Mouse (Mus musculus) limb, embryonic 10.5 days (tissue): ENCODE measurements around the gene Rag2. TPM values are rescaled to one million over a fixed set of nuclear protein-coding genes. Genes with fewer than 3 reads are reported as not detected.

Experiments
- DNase-seq: peaks from one replicate; pipeline ENCODE4 v3.0.0-alpha.2; 2017; ENCODE audit warnings: low spot score
- H3K27ac ChIP-seq: fragments of 300-500 bp; sonication (generic); 2 replicates; pipeline ENCODE4 v1.5.1; 2016; ENCODE audit warnings: mild to moderate bottlenecking
- H3K27me3 ChIP-seq: fragments of 300-500 bp; sonication (generic); 2 replicates; pipeline ENCODE4 v1.6.1; 2016; ENCODE audit warnings: low read depth, mild to moderate bottlenecking; ENCODE audit not compliant: poor library complexity, severe bottlenecking
- H3K36me3 ChIP-seq: fragments of 300-500 bp; sonication (generic); 2 replicates; pipeline ENCODE4 v1.6.1; 2016; ENCODE audit warnings: mild to moderate bottlenecking, moderate library complexity
- H3K4me1 ChIP-seq: fragments of 300-500 bp; sonication (generic); 2 replicates; pipeline ENCODE4 v1.6.1; 2016
- H3K4me3 ChIP-seq: fragments of 300-500 bp; sonication (generic); 2 replicates; pipeline ENCODE4 v1.5.1; 2016; ENCODE audit warnings: mild to moderate bottlenecking, moderate library complexity
- H3K9me3 ChIP-seq: fragments of 300-500 bp; sonication (generic); replicated peaks from 2 replicates; pipeline ENCODE4 v1.6.1; 2016; ENCODE audit warnings: mild to moderate bottlenecking
- WGBS: fragments of 180-500 bp; shearing (Covaris S2); methylation state at CpG from one replicate; pipeline ENCODE4 v1.1.7; 2016; 5-methylcytosine and 5-hydroxymethylcytosine counted together
- polyA plus RNA-seq: library from polyadenylated mRNA; unstranded; fragments of >200 nt; fragmentation: Nextera tagmentation; extraction: Ambion mirVana; gene quantifications from 2 replicates; pipeline ENCODE4 v1.2.1, GENCODE M21; 2016

Rag2 gene
- polyA plus RNA-seq, result not detected in 2 replicates

DNA sequence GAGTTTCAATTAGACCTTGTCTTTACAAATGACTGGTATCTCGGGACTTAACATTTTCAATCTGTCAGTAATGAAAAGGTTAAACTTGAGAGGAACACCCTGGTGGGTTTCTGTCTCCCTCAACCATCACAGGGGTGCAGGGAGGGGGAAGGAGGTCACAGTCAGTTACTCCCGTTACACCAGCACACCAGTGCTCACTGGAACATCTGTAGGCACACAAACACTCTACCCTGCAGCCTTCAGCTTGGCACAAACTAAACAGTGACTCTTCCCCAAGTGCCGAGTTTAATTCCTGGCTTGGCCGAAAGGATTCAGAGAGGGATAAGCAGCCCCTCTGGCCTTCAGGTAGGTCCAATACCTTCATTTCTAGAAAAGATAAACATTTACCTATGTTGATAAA is at the start of gene Rag2:
Rag2 (plus strand) TSS at position 193 of the 400 bp plus-strand sequence.
- Histone ChIP-seq H3K36me3 (no peaks in the 10 kb centered on the region), H3K4me1 (peaks cover 32% of the 10 kb centered on the region), H3K4me3 (no peak within 1 kb of the TSS), H3K27me3 (no peaks in the 10 kb centered on the region), H3K9me3 (no peaks in the 10 kb centered on the region), H3K27ac (no peak within 1 kb of the TSS)
- no peak for DNase-seq
- 65% methylated on average over 4 of the region's 4 CpGs for WGBS

GRCm38 (mm10) chr2:101577243-101577642 is 47.3 kb upstream of the Rag2 start:
- Histone ChIP-seq H3K4me3 (no peak overlapping the region), H3K36me3 (no peaks in the 10 kb centered on the region), H3K4me1 (peaks cover 53% of the 10 kb centered on the region), H3K27me3 (no peaks in the 10 kb centered on the region), H3K9me3 (no peaks in the 10 kb centered on the region), H3K27ac (0 out of 2 replicates have a peak overlapping the region, but pooled peaks have one; percentile 12)
- 93% methylated on average over 4 of the region's 4 CpGs for WGBS
- no peak for DNase-seq

DNA sequence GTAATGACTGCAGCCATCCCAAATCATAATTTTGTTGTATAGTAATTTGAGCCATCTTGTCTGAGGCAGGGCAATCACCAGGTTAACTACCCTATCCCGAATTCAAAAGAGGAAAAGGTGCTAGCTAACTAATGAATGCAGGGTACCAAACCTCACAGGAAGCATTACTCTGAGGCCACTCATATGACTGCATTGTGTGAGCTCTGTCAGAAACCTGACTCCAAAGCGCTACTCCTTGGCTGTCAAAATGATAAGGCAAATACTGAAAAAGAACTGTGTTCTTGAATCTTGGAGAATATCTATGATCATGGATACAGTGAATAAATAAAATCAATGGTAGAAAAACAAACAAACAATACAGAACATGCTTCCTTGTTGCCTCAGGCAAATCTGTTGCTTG is 44.5 kb upstream of the Rag2 start:
- H3K9me3 ChIP-seq, result no peaks in the 10 kb centered on the region
- WGBS, result 71% methylated on average over 2 of the region's 2 CpGs
- H3K27me3 ChIP-seq, result no peaks in the 10 kb centered on the region
- H3K36me3 ChIP-seq, result no peaks in the 10 kb centered on the region
- H3K27ac ChIP-seq, result no peak overlapping the region
- peak; percentile 16 for DNase-seq
- no peak overlapping the region for H3K4me3 ChIP-seq
- H3K4me1 ChIP-seq, result peaks cover 46% of the 10 kb centered on the region

DNA sequence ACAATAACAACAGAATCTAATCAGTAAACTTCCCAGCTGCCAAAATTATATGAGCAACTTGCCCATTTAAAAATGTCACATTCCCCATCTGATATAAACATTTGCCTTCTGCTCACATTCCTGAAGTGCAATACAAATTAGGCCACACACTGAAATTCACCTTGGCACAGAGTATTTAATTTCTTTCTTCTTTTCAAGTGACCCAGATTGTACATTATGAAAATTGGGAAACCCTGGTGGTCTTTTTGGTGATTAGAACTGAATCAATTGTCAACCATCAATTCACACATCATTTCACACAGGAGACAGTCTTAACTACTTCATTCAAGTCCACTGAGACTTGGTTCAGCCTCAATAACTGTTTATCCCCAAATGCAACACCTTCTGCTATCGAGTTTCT is 44.1 kb upstream of the Rag2 start:
- Histone ChIP-seq H3K9me3 (no peaks in the 10 kb centered on the region), H3K36me3 (no peaks in the 10 kb centered on the region), H3K27ac (no peak overlapping the region), H3K4me3 (no peak overlapping the region), H3K4me1 (peaks cover 42% of the 10 kb centered on the region), H3K27me3 (no peaks in the 10 kb centered on the region)
- 75% methylated on average over 1 of the region's 1 CpGs for WGBS
- no peak for DNase-seq

DNA sequence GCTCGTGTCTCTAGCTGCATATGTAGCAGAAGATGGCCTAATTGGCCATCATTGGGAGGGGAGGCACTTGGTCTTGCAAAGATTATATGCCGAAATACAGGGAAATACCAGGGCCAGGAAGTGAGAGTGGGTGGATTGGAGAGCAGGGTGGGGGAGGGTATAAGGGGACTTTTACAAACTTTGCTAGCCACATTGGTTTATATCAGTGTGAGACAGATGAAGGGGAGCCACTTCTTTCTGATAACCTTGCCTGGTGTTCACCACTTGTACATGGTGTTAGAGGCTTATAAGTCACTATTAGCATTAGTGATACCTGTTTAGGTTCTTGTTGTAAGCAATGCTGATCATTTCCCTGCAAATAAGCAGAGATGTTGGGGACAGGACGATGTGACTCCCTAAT is 43.5 kb upstream of the Rag2 start:
- DNase-seq, result no peak

DNA sequence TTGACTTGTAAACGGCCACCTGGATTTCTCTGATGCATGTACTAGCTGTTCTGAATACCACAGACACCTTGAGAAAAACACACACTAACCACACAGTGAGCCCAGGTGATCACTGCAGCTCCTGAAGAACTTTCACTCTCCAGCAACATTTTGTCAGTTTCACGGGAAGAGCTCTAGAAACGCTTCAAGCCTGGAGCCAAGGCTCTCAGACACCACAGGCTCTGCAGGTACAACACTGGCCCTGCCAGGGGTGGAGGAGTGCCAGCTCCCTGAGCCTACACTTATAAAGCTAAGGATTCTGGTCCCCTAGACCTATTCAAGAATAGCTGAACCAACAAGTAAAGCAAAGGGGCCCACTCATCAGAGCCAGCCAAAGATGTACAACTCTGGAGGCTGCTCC is 43.1 kb upstream of the Rag2 start:
- Histone ChIP-seq H3K4me1 (peaks cover 32% of the 10 kb centered on the region), H3K9me3 (no peaks in the 10 kb centered on the region), H3K36me3 (no peaks in the 10 kb centered on the region), H3K27me3 (no peaks in the 10 kb centered on the region), H3K4me3 (no peak overlapping the region), H3K27ac (peak overlapping the region; percentile 50; the same call in 1 of the 2 replicates)
- no peak for DNase-seq
- WGBS, result 82% methylated on average over 3 of the region's 3 CpGs

More for the DNA sequence above, 43.5 kb upstream of the Rag2 start:
- Histone ChIP-seq H3K4me1 (peaks cover 37% of the 10 kb centered on the region), H3K27ac (0 out of 2 replicates have a peak overlapping the region, but pooled peaks have one; percentile 50), H3K36me3 (no peaks in the 10 kb centered on the region), H3K27me3 (no peaks in the 10 kb centered on the region), H3K4me3 (no peak overlapping the region), H3K9me3 (no peaks in the 10 kb centered on the region)
- 76% methylated on average over 3 of the region's 3 CpGs for WGBS

GRCm38 (mm10) chr2:101591356-101591755 is 33.2 kb upstream of the Rag2 start:
- 43% methylated on average over 8 of the region's 8 CpGs for WGBS
- H3K27ac ChIP-seq, result 0 out of 2 replicates have a peak overlapping the region, but pooled peaks have one; percentile 59
- H3K36me3 ChIP-seq, result no peaks in the 10 kb centered on the region
- H3K4me1 ChIP-seq, result peaks cover 32% of the 10 kb centered on the region
- no peaks in the 10 kb centered on the region for H3K27me3 ChIP-seq
- H3K4me3 ChIP-seq, result no peak overlapping the region
- H3K9me3 ChIP-seq, result no peaks in the 10 kb centered on the region
- DNase-seq, result no peak

DNA sequence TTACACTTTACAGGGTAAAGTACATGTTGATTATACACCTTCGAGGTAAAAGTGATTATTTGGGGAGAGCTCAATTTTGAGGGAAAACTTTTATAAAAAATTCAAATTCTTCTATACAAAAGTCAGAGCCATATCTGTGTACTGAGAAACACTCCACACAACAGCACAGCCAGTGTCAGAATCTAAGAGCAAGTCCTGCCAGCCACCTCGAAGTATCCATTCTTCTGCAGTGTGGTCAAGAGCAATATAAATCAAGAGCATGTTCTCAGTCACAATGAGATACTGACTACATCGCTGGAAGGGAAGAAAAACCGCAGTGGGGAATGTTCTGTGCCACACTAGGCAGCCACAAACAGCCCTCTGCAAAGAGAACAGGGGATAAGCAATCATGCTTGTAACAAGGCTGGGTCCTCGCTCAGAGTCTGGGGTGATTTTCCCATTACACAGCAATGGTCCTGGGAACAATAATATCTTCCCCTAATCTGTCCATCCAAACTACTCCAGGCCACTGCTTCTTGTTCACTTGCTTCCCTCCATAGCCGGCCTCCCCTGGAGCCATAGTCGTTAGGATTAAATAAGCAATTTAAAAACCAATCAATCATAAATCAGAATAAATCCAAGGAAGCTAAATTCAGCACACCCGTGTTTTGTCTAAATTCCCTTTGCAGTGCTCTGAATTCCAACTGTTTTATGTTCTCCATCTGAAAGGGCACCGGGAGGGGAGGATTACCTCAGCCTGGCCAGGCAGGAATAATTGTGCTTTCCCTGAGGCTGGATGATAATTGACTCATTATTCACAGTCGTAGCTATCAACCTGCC is 32.3 kb upstream of the Rag2 start:
- no peaks in the 10 kb centered on the region for H3K27me3 ChIP-seq
- 25% methylated on average over 10 of the region's 10 CpGs for WGBS
- no peaks in the 10 kb centered on the region for H3K9me3 ChIP-seq
- H3K36me3 ChIP-seq, result no peaks in the 10 kb centered on the region
- H3K4me1 ChIP-seq, result peaks cover 32% of the 10 kb centered on the region
- H3K4me3 ChIP-seq, result no peak overlapping the region
- peak overlapping the region; percentile 59; the same call in 1 of the 2 replicates for H3K27ac ChIP-seq
- DNase-seq, result peak; percentile 44

- Histone ChIP-seq H3K4me3 (no peak overlapping the region), H3K27ac (peak overlapping the region; percentile 43), H3K9me3 (no peaks in the 10 kb centered on the region), H3K36me3 (no peaks in the 10 kb centered on the region), H3K4me1 (peaks cover 32% of the 10 kb centered on the region), H3K27me3 (no peaks in the 10 kb centered on the region)
- DNase-seq, result no peak
- WGBS, result 53% methylated on average over 8 of the region's 8 CpGs
These were observed 31.6 kb upstream of the Rag2 start for GRCm38 (mm10) chr2:101592886-101593285.

DNA sequence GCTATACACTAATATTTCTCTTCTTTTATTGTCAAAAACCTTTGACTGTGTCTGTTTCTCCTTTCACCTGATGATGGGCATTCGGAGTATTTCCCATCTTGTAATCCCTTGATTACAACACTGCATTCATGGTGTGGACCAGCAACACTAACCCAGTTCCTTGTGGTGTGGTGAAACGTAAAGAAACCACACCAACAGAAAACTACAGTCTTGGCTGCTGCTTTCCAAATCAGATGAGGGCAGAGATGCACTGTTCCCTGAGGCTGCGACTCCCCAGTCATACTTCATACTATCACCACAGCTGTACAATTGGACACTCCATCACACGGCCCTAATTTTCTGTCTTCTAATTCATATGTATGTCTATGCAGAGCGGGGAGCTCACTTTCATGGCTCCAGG is 29.8 kb upstream of the Rag2 start:
- 92% methylated on average over 5 of the region's 5 CpGs for WGBS
- Histone ChIP-seq H3K27ac (no peak overlapping the region), H3K27me3 (no peaks in the 10 kb centered on the region), H3K36me3 (no peaks in the 10 kb centered on the region), H3K4me1 (peaks cover 32% of the 10 kb centered on the region), H3K4me3 (no peak overlapping the region), H3K9me3 (no peaks in the 10 kb centered on the region)
- no peak for DNase-seq

- no peak for DNase-seq
These were observed 27.3 kb upstream of the Rag2 start for GRCm38 (mm10) chr2:101597186-101597585.

GRCm38 (mm10) chr2:101598190-101599181 is 26.0 kb upstream of the Rag2 start:
- no peak overlapping the region for H3K4me3 ChIP-seq
- no peak overlapping the region for H3K27ac ChIP-seq
- peaks cover 12% of the 10 kb centered on the region for H3K4me1 ChIP-seq
- no peaks in the 10 kb centered on the region for H3K36me3 ChIP-seq
- H3K9me3 ChIP-seq, result no peaks in the 10 kb centered on the region
- 89% methylated on average over 13 of the region's 13 CpGs for WGBS
- H3K27me3 ChIP-seq, result no peaks in the 10 kb centered on the region
- no peak for DNase-seq

More at GRCm38 (mm10) chr2:101597186-101597585, 27.3 kb upstream of the Rag2 start:
- Histone ChIP-seq H3K9me3 (no peaks in the 10 kb centered on the region), H3K4me3 (no peak overlapping the region), H3K36me3 (no peaks in the 10 kb centered on the region), H3K4me1 (peaks cover 25% of the 10 kb centered on the region), H3K27ac (no peak overlapping the region), H3K27me3 (no peaks in the 10 kb centered on the region)
